Mouse (Mus musculus) thymus, postnatal 0 days (tissue): ENCODE measurements around the gene Exoc1. TPM values are rescaled to one million over a fixed set of nuclear protein-coding genes. Genes with fewer than 3 reads are reported as not detected.
A peak's percentile ranks its signal among the peaks of the same experiment; 100 is the strongest.

Experiments used
- DNase-seq: peaks from one replicate; pipeline ENCODE4 v3.0.0-alpha.2; 2015; ENCODE audit warnings: low spot score
- polyA plus RNA-seq: library from polyadenylated mRNA; unstranded; fragments of >200 nt; fragmentation: Nextera tagmentation; extraction: Ambion mirVana; gene quantifications from 2 replicates; pipeline ENCODE4 v1.2.1, GENCODE M21; 2015

The Exoc1 gene
- polyA plus RNA-seq, result 21.6 and 28.6 TPM in 2 replicates

DNA sequence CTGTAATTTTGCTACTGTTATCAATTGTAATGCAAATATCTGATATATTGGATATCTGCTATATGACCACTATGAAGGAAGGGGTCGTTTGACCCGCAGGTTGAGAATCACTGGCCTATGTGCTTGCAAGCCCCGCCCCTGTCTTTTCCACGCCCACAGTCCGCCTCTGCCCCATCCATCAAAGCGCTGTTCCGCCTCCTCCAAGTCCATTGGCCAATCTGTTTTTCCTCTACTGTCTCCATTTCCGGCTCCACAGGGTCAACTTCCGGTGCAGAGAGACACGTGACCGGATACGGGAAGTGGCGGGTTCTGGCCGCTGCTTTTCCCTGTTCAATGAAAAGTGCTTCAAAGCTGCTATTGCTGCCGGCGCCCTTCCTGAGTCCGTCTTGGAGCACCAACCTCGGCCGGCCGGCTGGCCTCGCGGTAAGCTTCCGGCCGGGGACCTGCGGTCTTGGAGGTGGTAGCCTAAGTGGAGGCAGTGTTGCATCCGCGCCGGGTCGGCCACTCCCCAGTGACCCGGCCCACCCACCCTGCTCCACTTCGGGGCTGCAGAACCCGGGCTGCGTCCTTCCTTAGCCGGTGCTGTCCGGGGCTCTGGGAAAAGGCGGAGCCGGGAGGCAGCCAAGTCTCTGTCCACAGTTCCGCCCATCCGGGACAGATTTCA, at the start of gene Exoc1:
Exoc1 (plus strand) TSS at position 272 of the 664 bp plus-strand sequence.
- DNase-seq, result peak; percentile 92

DNA sequence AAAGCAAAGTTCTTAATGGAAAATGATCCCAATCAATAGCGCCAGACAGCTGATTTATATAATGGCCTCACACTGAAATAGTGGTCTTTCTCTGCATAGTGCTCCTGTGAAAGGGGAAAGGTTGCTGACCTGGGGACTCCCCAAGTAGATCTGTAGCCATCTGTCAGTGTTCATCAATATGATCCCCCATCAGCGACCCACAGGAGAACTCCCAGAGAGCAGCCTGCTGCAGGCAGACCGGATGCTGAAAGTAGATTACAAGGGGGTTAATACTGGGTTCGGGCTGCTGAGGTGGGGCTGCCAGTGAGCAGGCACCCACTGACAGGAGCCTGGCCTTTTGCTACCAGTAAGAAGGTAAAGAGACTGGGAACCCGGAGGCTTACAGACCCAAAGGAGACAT, 45.3 kb upstream of the Exoc1 start, which contains the start of gene Gm7271:
Gm7271 (plus strand) TSS at position 230 of the 400 bp plus-strand sequence.
- no peak for DNase-seq

DNA sequence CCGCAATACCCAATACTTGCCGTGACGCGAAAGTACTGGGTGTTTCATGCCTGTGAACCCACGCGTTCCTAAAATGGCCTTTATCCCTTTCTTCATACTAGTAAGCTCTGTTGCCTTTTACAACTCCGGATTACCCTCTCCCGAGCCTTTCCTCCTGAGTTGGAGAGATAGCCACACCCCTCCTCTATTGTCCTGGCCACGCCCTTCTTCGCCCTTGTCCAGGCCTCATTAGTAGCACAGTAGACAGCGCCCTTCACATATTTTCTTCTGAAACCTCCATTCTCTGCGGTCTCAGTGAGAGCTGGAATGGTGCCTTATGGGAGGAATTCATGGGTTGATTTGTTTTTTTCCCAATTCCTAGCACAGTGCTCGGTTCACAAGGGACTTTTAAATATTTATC, 34.0 kb upstream of the Exoc1 start:
- DNase-seq, result no peak

DNA sequence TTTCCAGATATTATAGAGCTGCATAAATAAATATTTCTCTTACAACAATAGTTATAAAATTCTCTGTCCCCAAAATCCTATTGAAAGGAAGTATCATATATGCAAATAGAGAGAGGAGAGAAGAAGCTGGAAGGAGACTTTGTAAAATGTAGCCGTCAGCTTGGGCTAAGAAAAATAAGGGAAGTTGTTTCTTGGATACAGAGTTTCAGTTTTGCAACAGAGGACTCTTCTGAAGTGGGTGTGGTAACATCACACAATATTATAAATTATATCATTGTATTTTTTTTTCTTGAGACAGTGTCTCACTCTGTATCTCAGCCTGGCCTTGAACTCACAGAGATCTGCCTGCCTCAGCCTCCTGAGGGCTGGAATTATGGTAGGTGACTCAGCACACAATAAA, 6.7 kb upstream of the Exoc1 start:
- DNase-seq, result no peak

DNA sequence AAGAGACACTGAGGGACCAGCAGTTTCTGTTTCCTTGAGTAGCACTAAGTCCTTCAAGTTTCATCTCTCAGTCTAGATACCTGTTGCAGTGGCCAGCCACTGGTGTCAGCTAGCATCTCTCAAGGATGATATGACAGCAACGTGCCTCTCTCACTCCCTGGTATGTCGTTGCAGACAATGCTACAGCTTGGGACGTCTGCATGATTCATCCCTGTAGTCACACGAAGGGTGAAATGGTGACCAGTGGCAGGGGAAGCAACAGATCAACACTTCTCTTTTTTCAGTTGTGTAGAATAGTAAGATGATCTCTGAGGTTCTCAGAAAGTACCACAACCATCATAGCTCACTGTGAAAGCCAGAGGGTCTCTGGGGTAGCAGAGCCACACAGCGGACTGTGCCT, 4.5 kb upstream of the Exoc1 start:
- no peak for DNase-seq

DNA sequence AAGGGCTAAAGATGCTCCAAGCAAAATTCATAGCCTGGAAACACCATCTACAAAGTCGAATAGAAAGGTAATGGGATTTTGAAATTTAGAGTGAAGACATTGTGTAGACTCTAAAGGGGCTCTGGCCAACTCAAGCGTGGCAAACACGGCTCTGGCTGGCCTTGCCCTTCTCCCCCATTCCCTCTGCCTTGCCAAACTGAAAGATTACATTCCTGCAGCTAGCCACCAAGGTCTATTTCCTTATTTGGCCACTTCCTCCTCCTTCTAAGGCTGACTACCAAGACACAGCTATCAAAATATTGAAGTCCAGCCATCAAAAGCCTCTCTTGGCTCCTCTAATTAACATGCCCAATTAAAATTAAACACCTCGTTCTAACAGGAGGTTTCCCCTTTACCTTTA, 4.0 kb upstream of the Exoc1 start:
- DNase-seq, result no peak

DNA sequence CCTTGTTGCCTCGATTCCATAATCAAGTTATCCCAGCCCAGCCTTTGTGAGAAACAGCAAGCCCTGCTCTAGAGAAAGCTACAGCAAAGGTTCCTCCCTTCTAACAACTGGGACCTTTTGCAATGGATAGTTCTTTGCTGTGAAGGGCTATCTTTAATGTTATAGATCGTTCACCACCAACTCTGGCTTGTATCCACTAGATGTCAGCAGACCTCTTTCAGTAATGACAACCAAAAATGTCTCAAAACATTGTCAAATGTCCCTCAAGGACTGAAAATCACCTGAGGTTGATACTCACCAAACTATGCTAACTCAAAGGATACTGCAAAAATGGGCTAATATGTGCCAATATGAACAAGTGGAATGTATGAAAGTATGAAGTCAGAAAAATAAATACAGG, 3.3 kb upstream of the Exoc1 start:
- DNase-seq, result no peak

DNA sequence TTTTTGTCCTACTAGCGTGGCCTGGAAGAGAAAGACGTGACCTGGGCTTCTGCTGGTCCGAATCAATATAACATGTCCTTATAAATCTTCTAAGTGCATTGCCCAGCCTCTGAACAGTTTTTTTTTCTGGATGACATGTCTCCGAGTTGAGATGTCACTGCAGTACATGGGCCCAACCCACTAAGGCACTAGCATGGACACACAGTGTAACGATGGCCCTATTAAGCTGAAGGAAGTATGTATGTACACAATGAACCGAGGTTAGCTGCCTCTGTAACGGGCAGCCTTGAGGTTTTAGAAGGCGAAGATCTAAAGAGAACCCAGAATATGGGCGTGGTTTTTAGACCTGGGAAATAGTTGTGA, 574 bp downstream of the Exoc1 start:
- DNase-seq, result no peak

DNA sequence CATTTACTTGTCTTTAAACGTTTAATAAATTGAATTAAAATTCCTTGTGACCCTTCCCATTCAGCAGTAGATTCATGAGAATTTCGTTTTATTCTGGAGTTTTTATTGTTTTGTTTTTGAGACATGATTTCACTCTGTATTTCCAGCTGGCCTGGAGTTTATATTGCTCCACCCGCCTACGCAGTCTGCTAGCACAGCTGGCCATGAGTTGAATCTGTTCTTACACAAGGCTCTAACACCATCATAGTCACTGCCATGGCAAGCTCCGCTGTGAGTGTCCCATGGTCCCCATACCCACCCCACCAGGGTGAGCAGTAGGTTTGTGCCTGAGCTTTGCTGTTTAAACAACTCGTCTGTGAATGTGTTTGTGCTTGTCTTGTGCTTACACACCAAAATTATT, 4.1 kb downstream of the Exoc1 start:
- DNase-seq, result no peak

DNA sequence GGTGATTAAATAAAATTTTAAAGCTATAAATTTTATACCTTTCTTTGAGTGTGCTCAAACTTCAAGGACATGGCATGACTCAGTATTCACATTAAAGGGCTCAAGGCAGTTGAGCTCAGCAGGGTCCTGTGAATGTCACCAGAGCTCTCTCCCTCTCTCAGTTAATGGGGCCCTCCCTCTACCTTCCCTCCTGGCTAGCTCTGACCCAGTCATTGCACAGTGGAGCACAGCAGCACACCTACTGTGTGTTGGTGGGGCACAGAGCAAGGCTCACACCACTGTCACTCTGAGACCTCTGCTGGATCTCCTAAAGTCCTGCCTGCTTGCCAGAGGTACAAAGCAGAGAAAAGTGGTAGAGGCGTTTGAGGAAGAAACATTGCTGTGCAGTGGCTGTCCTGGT, 7.1 kb downstream of the Exoc1 start:
- no peak for DNase-seq

DNA sequence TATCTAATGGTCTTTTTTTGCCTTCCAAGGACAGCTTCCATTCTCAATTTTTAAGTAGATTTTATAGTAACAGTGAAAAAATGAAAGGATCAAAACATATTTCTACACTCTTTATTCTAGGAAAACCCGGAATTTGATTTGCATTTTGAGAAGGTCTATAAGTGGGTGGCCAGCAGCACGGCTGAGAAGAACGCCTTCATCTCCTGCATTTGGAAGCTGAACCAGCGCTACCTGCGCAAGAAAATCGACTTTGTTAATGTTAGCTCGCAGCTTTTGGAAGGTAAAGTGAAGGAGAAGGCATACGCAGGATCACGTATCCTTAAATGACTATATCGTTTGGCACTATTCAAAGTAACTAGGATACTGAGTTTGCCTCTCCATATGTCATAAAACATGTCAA, 8.5 kb downstream of the Exoc1 start:
- DNase-seq, result no peak

DNA sequence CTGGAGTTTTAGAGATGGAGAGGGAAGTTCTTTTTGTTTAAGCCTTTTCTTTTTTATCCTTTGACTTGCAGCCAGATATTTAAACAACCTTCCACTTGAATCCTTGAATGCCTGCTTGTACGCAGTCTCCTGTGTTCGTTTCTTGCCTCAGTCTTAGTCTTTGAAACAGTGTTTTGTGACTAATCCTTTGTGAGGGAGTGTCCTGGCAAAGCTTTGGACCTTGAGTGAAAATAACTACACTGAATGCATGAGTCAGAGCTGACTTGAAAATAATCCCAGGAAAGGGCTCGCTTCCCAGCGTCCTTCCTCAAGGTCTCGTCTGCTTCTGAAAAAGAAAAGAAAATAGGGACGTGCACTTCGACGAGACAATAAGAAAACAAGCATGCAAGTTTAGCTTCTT, 11.1 kb downstream of the Exoc1 start:
- DNase-seq, result no peak

DNA sequence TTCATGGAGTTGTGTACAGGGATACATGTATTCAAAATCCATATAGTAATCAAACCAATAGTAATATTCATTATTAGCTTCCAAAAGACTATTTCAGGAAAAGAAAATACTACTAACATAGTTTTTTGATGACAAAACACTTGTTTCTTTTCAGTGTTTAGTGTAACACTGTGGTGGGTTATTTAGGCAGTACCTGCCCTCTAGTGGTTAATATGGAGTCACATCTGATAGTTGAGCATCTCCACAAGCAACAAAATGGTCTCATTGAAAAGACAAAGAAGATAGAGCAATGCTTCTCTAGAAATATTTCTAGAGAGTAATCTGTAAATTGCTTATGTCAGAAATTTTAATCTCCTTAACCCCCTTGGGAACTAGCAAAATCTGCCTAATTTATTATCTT, 11.7 kb downstream of the Exoc1 start:
- DNase-seq, result no peak

DNA sequence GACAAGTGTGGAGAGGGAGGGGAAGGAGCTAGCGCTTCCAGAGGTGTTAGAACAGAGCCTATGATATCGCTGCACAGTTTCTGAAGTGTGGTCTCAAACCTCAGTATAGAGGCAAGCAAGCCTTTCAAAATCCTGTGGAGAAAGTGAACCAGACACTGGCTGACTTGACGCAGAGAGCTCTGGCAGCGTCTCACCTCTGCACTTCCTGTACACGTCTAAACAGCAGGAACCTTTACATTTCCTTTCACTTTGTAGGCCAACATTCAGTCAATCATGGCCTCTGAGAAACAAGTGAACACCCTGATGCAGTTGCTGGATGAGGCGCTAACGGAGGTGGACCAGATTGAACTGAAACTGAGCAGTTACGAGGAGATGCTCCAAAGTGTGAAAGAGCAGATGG, 14.1 kb downstream of the Exoc1 start:
- DNase-seq, result no peak

DNA sequence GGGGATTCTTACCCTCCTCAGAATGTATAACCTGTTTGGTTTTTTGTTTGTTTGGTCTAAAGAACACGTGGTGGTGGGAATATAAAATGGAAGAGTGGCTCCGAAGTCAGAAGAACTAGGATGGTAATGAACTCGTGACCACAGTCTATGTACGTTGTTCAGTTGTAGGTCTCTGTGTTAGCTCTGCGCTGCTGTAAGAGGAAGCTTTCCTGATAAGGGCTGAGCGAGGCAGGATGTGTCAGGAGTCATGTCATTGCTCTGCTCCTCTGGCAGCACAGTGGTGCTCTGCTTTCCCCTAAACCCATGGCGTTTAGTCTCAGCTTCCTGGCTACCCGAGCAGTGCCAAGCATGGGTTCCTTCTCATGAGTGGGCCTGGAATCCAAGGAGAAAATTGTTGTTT, 21.3 kb downstream of the Exoc1 start:
- DNase-seq, result no peak

DNA sequence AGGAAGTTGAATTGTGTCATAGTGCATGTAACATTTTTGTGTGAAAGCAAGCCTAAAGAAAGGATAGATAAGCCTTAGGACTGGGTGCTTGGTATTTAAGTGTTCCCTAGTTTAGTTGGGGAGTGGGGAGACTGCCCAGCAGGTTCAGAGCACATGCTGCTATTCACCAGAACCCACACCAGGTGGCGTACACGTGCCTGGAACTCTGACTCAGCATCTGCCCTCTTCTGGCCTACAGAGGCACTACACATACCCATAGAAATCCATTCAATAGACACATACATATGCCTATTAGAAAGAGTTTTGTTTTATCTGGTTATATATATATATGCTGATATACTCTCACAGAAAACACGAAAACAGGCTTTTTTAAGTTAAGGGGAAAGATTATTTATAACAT, 36.2 kb downstream of the Exoc1 start:
- DNase-seq, result peak; percentile 79

DNA sequence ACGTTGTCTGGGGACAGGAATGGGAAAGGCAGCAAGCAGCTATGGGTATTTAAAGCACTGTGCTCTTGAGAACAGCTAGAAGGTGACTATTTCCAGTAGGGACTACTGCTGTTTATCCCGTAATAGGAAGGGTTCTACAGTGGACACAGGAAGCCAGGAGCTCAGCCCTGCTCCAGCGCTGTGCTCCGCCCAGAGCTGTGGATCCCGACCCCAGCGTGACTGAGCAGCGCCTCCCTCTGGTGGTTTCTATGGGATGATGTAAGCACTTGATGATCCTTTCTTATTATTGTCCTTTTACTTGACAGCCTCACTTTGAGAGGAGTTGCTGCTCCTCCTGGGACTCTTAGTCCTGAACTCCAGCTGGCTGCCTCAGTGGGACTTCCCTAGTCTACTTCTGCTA, 45.1 kb downstream of the Exoc1 start:
- DNase-seq, result no peak

DNA sequence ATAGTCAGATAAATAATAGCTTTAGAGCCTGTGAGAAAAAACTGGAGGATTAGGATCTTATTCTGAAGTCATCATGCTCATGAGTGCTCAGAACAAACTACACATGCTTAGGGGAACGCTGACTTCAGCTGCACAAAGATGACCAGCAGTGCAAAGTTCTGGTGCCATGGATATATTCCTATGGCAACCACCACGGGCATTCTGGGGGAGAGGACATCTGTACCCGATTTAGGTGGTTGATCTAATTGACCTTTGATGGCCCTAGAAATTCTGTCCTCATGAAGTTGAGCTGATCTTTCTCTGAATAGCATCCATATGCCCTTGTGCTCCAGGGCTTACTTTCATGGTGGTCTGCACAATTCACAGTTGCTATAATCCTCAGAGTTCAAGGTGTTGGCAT, 47.9 kb downstream of the Exoc1 start:
- no peak for DNase-seq

DNA sequence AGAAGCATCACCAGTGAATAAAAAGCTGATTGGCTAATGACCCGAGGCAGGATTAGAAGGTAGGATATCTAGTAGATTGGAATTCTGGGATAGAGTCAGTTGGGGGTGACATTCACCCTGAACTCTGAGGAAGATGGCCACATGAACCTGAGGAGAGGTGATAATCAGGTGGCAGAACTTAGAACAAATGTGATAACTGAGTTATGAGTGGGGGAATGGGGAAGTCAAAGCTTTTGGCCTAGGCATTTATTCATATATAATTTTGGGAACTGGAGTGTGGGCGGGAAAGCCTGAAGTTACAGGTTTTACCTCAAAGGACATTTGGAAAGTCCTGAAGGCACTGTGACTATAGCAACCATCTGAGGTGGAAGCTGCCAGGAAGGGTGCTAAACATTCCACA, 56.3 kb downstream of the Exoc1 start:
- DNase-seq, result no peak

DNA sequence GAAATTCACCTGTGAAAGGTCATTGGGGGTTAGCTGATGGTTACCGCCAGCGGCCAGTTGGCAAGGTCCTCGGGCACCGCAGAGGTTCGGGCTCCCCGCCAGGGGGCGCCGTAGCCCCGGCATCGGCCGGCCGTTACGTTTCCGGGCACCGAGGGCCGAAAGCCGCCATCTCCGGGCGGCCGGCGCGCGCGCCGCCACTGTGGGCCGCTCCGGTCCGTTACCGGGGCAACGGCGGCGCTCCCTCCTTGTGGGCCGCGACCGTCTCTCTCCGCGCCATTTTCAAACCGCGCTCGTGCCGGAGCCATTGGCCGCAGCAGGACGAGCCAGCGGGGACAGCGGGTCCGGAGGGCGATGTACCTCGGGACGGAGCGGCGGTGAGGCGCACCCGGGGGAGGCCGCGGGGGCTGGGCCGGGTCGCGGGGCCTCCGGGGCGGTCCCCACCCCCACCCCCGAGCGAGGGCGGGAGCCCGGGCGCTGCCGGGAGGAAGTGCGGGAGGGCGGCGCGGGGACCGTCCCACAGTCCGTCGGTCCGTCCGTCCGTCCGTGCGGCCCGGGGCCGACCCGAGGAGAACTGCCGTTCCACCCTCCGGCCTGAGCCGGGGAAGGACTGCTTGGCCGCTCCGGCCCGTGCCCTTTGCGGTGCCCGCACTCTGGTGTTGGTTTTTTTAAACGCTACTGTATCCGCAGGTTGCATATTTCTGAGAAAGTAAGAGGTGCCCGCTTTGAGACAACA, 59.6 kb downstream of the Exoc1 start, which contains the start of gene Cep135:
Cep135 (plus strand) TSS at position 148 of the 733 bp plus-strand sequence.
- DNase-seq, result peak; percentile 74

DNA sequence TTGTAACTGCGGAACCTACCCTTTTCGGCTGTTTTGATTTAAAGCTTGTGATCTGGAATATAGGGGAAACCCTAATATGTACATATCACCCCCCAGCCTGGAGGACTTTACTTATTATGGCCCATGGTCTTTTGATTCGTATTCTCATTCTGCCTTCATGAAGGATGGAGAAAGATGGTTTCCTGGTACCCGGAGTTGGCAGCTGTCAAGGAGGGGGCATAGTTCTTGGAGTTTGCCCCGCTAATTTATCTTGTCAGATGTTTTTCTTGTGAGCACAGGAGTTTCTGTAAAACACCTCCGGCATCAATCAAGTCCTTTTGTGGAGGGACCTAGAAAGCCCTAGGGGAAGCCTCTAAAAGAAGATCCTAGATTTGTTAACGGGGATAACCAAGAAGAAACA, 60.2 kb downstream of the Exoc1 start:
- no peak for DNase-seq

DNA sequence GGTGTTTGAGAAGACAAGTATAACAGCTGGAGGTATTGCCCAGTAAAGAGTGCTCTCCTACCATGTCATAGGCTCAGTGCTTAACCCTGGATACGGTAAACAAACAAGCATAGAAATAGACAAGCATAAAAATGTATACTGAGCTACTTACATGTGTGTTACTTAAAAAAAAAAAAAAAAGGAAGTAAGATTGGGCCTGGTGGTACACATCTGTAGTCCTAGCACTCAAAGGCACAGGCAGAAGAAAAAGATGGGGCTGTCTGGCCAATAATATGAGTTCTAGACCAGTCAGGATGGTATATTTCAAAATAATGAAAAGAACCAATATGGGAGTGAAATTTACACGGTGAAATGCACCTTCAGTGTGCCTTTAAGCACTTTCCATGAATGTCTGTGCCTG, 60.9 kb downstream of the Exoc1 start:
- DNase-seq, result no peak

DNA sequence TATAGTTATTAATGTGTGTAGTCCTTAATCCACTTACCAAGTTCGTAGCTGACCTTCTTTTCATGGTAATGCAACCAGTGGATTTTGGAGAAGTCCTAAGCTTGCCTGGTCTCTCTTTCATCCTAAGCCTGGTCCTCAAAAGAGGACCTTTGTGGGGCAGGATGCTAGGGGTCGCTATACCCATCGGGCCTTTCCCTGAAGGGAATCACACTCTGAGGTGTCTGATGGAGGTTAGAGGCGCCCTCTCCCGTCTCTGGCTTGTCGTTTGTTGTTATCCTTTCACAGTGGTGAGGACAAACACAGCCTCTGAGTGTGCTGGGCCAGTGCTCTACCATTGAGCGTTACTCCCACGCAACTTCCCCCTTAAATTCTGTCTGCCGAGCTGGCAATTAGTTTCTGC, 62.8 kb downstream of the Exoc1 start:
- DNase-seq, result no peak
